Mouse (Mus musculus): ENCODE data around the gene Zhx3. TPM values are rescaled to one million over a fixed set of nuclear protein-coding genes. Genes with fewer than 3 reads are reported as not detected.
A peak's percentile ranks its signal among the peaks of the same experiment; 100 is the strongest.

Gene Zhx3
- polyA plus RNA-seq, 1 experiment from 2014 or later, result 6.8 TPM

DNA sequence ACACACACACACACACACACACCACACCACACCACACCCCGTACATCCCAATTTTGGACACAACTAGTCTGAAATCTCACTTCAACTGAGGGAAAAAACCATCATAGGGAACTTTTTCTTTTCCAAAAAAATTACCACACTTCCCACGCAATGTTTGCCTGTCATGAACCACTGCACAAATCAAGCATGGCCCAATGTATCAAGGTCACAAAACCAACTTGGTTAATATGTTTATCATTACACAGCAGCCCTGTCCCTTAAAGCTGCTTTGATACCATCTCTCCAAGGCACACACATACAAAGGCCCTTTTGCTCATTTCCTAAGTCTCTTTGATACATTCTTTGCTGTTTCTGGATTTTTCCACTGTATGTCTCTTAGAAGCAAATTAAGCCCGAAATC is 1.5 kb downstream of the Zhx3 start:
- H3K27me3 ChIP-seq (ENCODE audit: control insufficient read depth, insufficient read depth, low read length), result no peaks in the 10 kb centered on the region
- no peaks in the 10 kb centered on the region for H3K36me3 ChIP-seq (ENCODE audit: control insufficient read depth, insufficient read depth, low read length)
- peak overlapping the region; percentile 16; the same call in 1 of the 2 replicates for H3K9ac ChIP-seq (ENCODE audit: low read length)
- H3K4me3 ChIP-seq (ENCODE audit: control insufficient read depth in 1 of 2, insufficient read depth in 1 of 2, low read depth in 1 of 2, low read length in 2 of 2), result no peak overlapping the region
- no peak for ATAC-seq (ENCODE audit: insufficient number of reproducible peaks, insufficient read depth, low FRiP score, low read depth)
- WGBS, result 86% methylated on average over 3 of the region's 3 CpGs
- H3K4me2 ChIP-seq (ENCODE audit: low read length), result no peak overlapping the region; the same call in 1 of the 2 replicates
- H3K27ac ChIP-seq (replicated peaks in 1 of 2; ENCODE audit: control insufficient read depth in 1 of 2, insufficient read depth in 1 of 2, low read depth in 2 of 2, low read length in 2 of 2), result no peak overlapping the region
- peaks cover 4% of the 10 kb centered on the region for H3K9me3 ChIP-seq (ENCODE audit: control insufficient read depth, low read length)
- H3K4me1 ChIP-seq (ENCODE audit: control insufficient read depth in 2 of 2, insufficient read depth in 2 of 2, low read length in 2 of 2), result peaks cover 3 to 11% of the 10 kb centered on the region in 2 experiments

DNA sequence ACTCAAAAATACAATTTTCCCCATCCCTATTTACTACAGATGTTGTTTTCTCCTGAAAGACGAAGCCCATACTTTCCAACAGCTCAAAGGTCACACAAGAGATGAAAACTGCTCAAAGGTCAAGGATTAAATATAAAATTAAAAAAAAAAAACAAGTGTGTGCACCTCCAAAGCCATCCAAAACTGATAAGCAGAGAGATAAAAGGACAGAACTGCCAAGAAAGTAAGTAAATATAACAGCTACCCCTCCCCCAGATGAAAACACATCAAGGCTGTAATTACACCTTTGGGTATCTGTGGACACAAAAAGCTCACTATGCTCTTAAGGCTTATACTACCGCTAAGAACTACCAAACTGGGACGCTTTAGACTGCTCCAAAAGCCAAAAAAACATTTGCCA is 3.4 kb downstream of the Zhx3 start:
- Histone ChIP-seq H3K36me3 (ENCODE audit: control insufficient read depth, insufficient read depth, low read length) (no peaks in the 10 kb centered on the region), H3K27me3 (ENCODE audit: control insufficient read depth, insufficient read depth, low read length) (no peaks in the 10 kb centered on the region), H3K4me3 (ENCODE audit: control insufficient read depth in 1 of 2, insufficient read depth in 1 of 2, low read depth in 1 of 2, low read length in 2 of 2) (no peak overlapping the region), H3K4me2 (ENCODE audit: low read length) (no peak overlapping the region), H3K9ac (ENCODE audit: low read length) (no peak overlapping the region), H3K4me1 (ENCODE audit: control insufficient read depth in 2 of 2, insufficient read depth in 2 of 2, low read length in 2 of 2) (peaks cover 3 to 11% of the 10 kb centered on the region in 2 experiments), H3K27ac (replicated peaks in 1 of 2; ENCODE audit: control insufficient read depth in 1 of 2, insufficient read depth in 1 of 2, low read depth in 2 of 2, low read length in 2 of 2) (no peak overlapping the region), H3K9me3 (ENCODE audit: control insufficient read depth, low read length) (no peaks in the 10 kb centered on the region)
- no peak for ATAC-seq (ENCODE audit: insufficient number of reproducible peaks, insufficient read depth, low FRiP score, low read depth)
- 79% methylated on average over 3 of the region's 3 CpGs for WGBS

GRCm38 (mm10) chr2:160865266-160865665 is 7.5 kb downstream of the Zhx3 start:
- H3K4me2 ChIP-seq (ENCODE audit: low read length), result no peak overlapping the region
- H3K4me1 ChIP-seq (ENCODE audit: control insufficient read depth in 2 of 2, insufficient read depth in 2 of 2, low read length in 2 of 2), result peaks cover 0 to 2% of the 10 kb centered on the region in 2 experiments; a peak in 1 of 4 replicates
- H3K9ac ChIP-seq (ENCODE audit: low read length), result no peak overlapping the region
- H3K9me3 ChIP-seq (ENCODE audit: control insufficient read depth, low read length), result no peaks in the 10 kb centered on the region
- H3K27me3 ChIP-seq (ENCODE audit: control insufficient read depth, insufficient read depth, low read length), result no peaks in the 10 kb centered on the region
- H3K36me3 ChIP-seq (ENCODE audit: control insufficient read depth, insufficient read depth, low read length), result no peaks in the 10 kb centered on the region
- ATAC-seq (ENCODE audit: insufficient number of reproducible peaks, insufficient read depth, low FRiP score, low read depth), result no peak
- 89% methylated on average over 2 of the region's 2 CpGs for WGBS
- no peak overlapping the region for H3K27ac ChIP-seq (replicated peaks in 1 of 2; ENCODE audit: control insufficient read depth in 1 of 2, insufficient read depth in 1 of 2, low read depth in 2 of 2, low read length in 2 of 2)
- H3K4me3 ChIP-seq (ENCODE audit: control insufficient read depth in 1 of 2, insufficient read depth in 1 of 2, low read depth in 1 of 2, low read length in 2 of 2), result no peak overlapping the region

DNA sequence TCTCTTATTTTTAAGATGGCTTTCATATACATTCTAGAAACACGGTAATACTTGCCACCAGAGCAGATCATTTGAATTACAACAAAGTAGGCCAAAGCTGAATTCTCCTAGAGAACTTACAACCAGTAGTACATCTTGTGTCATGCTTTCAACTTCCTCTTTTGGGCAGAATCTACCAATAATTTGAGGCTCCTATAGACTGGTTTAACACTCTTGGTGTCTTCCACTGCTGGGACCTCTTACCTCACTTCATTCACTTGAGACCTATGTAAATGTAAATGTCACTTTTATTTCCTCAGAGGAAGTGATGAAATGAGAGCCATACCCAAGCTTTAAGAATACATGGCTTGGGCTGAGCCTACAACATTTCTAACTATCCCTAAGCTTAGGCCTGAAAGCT is 8.7 kb downstream of the Zhx3 start:
- Histone ChIP-seq H3K4me1 (ENCODE audit: control insufficient read depth in 2 of 2, insufficient read depth in 2 of 2, low read length in 2 of 2) (peaks cover 0 to 2% of the 10 kb centered on the region in 2 experiments; a peak in 1 of 4 replicates), H3K4me2 (ENCODE audit: low read length) (no peak overlapping the region), H3K9ac (ENCODE audit: low read length) (no peak overlapping the region), H3K27me3 (ENCODE audit: control insufficient read depth, insufficient read depth, low read length) (no peaks in the 10 kb centered on the region), H3K27ac (replicated peaks in 1 of 2; ENCODE audit: control insufficient read depth in 1 of 2, insufficient read depth in 1 of 2, low read depth in 2 of 2, low read length in 2 of 2) (no peak overlapping the region), H3K9me3 (ENCODE audit: control insufficient read depth, low read length) (no peaks in the 10 kb centered on the region), H3K36me3 (ENCODE audit: control insufficient read depth, insufficient read depth, low read length) (no peaks in the 10 kb centered on the region), H3K4me3 (ENCODE audit: control insufficient read depth in 1 of 2, insufficient read depth in 1 of 2, low read depth in 1 of 2, low read length in 2 of 2) (no peak overlapping the region)
- ATAC-seq (ENCODE audit: insufficient number of reproducible peaks, insufficient read depth, low FRiP score, low read depth), result no peak
- WGBS, result 74% methylated on average over 1 of the region's 1 CpGs

GRCm38 (mm10) chr2:160860363-160860762 is 12.4 kb downstream of the Zhx3 start:
- H3K36me3 ChIP-seq (ENCODE audit: control insufficient read depth, insufficient read depth, low read length), result no peaks in the 10 kb centered on the region
- H3K27ac ChIP-seq (replicated peaks in 1 of 2; ENCODE audit: control insufficient read depth in 1 of 2, insufficient read depth in 1 of 2, low read depth in 2 of 2, low read length in 2 of 2), result no peak overlapping the region
- no peaks in the 10 kb centered on the region for H3K9me3 ChIP-seq (ENCODE audit: control insufficient read depth, low read length)
- H3K4me2 ChIP-seq (ENCODE audit: low read length), result no peak overlapping the region
- H3K27me3 ChIP-seq (ENCODE audit: control insufficient read depth, insufficient read depth, low read length), result no peaks in the 10 kb centered on the region
- ATAC-seq (ENCODE audit: insufficient number of reproducible peaks, insufficient read depth, low FRiP score, low read depth), result no peak
- H3K9ac ChIP-seq (ENCODE audit: low read length), result no peak overlapping the region
- H3K4me1 ChIP-seq (ENCODE audit: control insufficient read depth in 2 of 2, insufficient read depth in 2 of 2, low read length in 2 of 2), result peaks cover 0 to 5% of the 10 kb centered on the region in 2 experiments; a peak in 1 of 4 replicates
- no peak overlapping the region for H3K4me3 ChIP-seq (ENCODE audit: control insufficient read depth in 1 of 2, insufficient read depth in 1 of 2, low read depth in 1 of 2, low read length in 2 of 2)
- 50% methylated on average over 1 of the region's 1 CpGs for WGBS

- WGBS, result 77% methylated on average over 5 of the region's 5 CpGs
- ATAC-seq (ENCODE audit: insufficient number of reproducible peaks, insufficient read depth, low FRiP score, low read depth), result no peak
Measured at GRCm38 (mm10) chr2:160856359-160857102, 16.3 kb downstream of the Zhx3 start.

GRCm38 (mm10) chr2:160854687-160855086 is 18.1 kb downstream of the Zhx3 start:
- ATAC-seq (ENCODE audit: insufficient number of reproducible peaks, insufficient read depth, low FRiP score, low read depth), result no peak
- Histone ChIP-seq H3K9ac (ENCODE audit: low read length) (no peak overlapping the region), H3K4me1 (ENCODE audit: control insufficient read depth in 2 of 2, insufficient read depth in 2 of 2, low read length in 2 of 2) (peaks cover 0 to 5% of the 10 kb centered on the region in 2 experiments; a peak in 2 of 4 replicates), H3K27me3 (ENCODE audit: control insufficient read depth, insufficient read depth, low read length) (no peaks in the 10 kb centered on the region), H3K27ac (replicated peaks in 1 of 2; ENCODE audit: control insufficient read depth in 1 of 2, insufficient read depth in 1 of 2, low read depth in 2 of 2, low read length in 2 of 2) (no peak overlapping the region), H3K4me3 (ENCODE audit: control insufficient read depth in 1 of 2, insufficient read depth in 1 of 2, low read depth in 1 of 2, low read length in 2 of 2) (no peak overlapping the region), H3K4me2 (ENCODE audit: low read length) (no peak overlapping the region), H3K9me3 (ENCODE audit: control insufficient read depth, low read length) (no peaks in the 10 kb centered on the region), H3K36me3 (ENCODE audit: control insufficient read depth, insufficient read depth, low read length) (no peaks in the 10 kb centered on the region)

More at GRCm38 (mm10) chr2:160856359-160857102, 16.3 kb downstream of the Zhx3 start:
- Histone ChIP-seq H3K9ac (ENCODE audit: low read length) (no peak overlapping the region), H3K27ac (replicated peaks in 1 of 2; ENCODE audit: control insufficient read depth in 1 of 2, insufficient read depth in 1 of 2, low read depth in 2 of 2, low read length in 2 of 2) (no peak overlapping the region), H3K9me3 (ENCODE audit: control insufficient read depth, low read length) (no peaks in the 10 kb centered on the region), H3K4me3 (ENCODE audit: control insufficient read depth in 1 of 2, insufficient read depth in 1 of 2, low read depth in 1 of 2, low read length in 2 of 2) (no peak overlapping the region), H3K4me2 (ENCODE audit: low read length) (no peak overlapping the region), H3K36me3 (ENCODE audit: control insufficient read depth, insufficient read depth, low read length) (no peaks in the 10 kb centered on the region), H3K27me3 (ENCODE audit: control insufficient read depth, insufficient read depth, low read length) (no peaks in the 10 kb centered on the region), H3K4me1 (ENCODE audit: control insufficient read depth in 2 of 2, insufficient read depth in 2 of 2, low read length in 2 of 2) (peaks cover 0 to 5% of the 10 kb centered on the region in 2 experiments; a peak in 1 of 4 replicates)

GRCm38 (mm10) chr2:160850360-160850759 is 22.4 kb downstream of the Zhx3 start:
- 75% methylated on average over 3 of the region's 3 CpGs for WGBS
- no peak overlapping the region for H3K4me2 ChIP-seq (ENCODE audit: low read length)
- no peak overlapping the region for H3K4me3 ChIP-seq (ENCODE audit: control insufficient read depth in 1 of 2, insufficient read depth in 1 of 2, low read depth in 1 of 2, low read length in 2 of 2)
- H3K4me1 ChIP-seq (ENCODE audit: control insufficient read depth in 2 of 2, insufficient read depth in 2 of 2, low read length in 2 of 2), result no peaks in the 10 kb centered on the region; a peak in 1 of 4 replicates
- no peaks in the 10 kb centered on the region for H3K9me3 ChIP-seq (ENCODE audit: control insufficient read depth, low read length)
- no peaks in the 10 kb centered on the region for H3K27me3 ChIP-seq (ENCODE audit: control insufficient read depth, insufficient read depth, low read length)
- no peak overlapping the region for H3K27ac ChIP-seq (replicated peaks in 1 of 2; ENCODE audit: control insufficient read depth in 1 of 2, insufficient read depth in 1 of 2, low read depth in 2 of 2, low read length in 2 of 2)
- H3K9ac ChIP-seq (ENCODE audit: low read length), result no peak overlapping the region
- no peaks in the 10 kb centered on the region for H3K36me3 ChIP-seq (ENCODE audit: control insufficient read depth, insufficient read depth, low read length)
- ATAC-seq (ENCODE audit: insufficient number of reproducible peaks, insufficient read depth, low FRiP score, low read depth), result no peak
